Mouse (Mus musculus) spleen, postnatal 4 days (tissue): ENCODE measurements around the gene Gm19668.
"Not testable (repeated sequence)": the region's sequence is repeated elsewhere in the genome, so short reads cannot be mapped to it uniquely, and the experiment has no call there.

Experiments used
- DNase-seq, 2 experiments: peaks; one replicate each; pipeline ENCODE4 v3.0.0; 2022; ENCODE audit warnings: low spot score in 2 of 2

Gene Gm19668

DNA sequence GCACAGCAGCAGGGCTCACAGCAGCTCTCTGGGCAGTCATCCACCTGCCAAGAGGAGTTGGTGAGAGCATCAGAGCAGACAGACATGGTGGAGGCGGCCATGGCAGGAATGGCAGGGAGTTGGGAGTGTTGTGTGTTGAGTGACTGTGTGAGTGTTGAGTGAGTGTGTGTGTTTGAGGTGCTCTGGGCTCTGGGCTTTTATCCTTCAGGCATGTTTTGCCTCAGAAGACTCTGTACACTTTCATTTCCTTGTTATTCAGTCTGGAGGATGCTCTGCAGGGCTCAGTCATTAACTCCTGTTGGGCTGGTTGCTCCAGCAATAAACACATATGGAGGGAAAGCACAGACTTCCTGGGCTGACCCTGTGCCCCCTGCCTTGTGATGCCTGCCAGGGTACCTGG lies 27.7 kb downstream of the Gm19668 start, which contains the start of gene Gm3238:
TSS of gene Gm3238 (minus strand) at position 101 of the 400 bp plus-strand sequence.
- not testable (repeated sequence) for DNase-seq

DNA sequence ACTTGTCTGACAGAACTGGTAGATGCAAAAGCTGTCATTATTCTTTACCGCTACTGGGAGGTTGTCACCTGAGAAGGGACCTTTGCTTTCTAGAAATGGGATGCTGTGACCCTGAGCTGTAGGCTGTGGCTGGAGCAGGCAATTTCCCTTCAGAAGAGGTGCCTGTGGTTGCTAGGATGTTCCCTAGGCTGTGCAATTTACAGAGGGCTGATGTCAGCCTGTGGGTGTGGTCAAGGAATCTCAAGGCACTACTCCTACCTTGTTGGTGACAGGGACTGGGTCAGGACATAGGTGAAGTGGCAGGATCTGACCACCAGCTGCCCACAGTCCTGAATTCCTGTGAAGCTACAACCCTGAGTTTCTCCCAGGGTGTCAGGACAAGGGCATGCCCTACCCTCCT lies 29.2 kb downstream of the Gm19668 start:
- DNase-seq = no peak

DNA sequence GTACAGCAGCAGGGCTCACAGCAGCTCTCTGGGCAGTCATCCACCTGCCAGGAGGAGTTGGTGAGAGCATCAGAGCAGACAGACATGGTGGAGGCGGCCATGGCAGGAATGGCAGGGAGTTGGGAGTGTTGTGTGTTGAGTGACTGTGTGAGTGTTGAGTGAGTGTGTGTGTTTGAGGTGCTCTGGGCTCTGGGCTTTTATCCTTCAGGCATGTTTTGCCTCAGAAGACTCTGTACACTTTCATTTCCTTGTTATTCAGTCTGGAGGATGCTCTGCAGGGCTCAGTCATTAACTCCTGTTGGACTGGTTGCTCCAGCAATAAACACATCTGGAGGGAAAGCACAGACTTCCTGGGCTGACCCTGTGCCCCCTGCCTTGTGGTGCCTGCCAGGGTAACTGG lies 39.4 kb downstream of the Gm19668 start, which contains the start of gene Gm3233:
TSS of gene Gm3233 (minus strand) at position 101 of the 400 bp plus-strand sequence.
- DNase-seq = not testable (repeated sequence)

DNA sequence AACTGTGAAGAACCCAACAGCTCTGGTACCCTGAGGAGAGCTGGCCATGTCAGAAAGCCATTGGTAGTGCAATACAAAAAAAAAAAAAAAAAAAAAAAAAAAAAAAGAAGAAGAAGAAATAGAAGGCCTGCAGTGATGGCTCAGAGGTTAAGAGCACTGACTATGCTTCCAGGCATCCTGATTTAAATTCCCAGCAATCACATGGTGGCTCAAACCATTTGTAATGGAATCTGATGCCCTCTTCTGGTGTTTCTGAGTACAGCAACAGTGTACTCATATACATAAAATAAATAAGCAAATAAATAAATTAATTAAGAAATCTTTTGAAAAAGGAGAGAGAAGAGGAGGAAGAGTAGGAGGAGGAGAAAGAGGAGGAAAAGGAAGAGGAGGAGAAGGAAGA lies 45.5 kb downstream of the Gm19668 start:
- DNase-seq = no peak

DNA sequence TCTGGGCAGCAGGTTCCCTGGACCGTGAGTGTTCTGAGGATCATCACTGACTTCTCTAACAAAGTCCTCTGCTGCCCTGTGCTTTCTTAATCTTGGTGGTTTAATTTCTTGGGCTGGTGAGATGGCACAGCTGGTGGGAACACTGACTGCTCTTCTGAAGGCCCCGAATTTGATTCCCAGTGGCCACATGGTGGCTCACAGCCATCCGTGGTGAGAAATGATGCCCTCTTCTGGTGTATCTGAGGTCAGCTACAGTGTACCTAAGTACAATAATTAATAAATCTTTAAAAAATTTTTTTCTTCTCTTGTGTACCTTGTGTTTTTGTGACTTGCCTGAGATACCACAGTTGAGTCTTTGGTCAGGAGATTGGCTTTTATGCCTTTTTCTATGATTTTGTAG lies 46.6 kb downstream of the Gm19668 start:
- DNase-seq = not testable (repeated sequence)

DNA sequence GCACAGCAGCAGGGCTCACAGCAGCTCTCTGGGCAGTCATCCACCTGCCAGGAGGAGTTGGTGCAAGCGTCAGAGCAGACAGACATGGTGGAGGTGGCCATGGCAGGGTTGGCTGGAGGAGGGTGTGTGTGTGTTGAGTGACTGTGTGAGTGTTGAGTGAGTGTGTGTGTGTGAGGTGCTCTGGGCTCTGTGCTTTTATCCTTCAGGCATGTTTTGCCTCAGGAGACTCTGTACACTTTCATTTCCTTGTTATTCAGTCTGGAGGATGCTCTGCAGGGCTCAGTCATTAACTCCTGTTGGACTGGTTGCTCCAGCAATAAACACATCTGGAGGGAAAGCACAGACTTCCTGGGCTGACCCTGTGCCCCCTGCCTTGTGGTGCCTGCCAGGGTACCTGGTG lies 47.7 kb downstream of the Gm19668 start, which contains the start of gene Gm9736:
TSS of gene Gm9736 (minus strand) at position 101 of the 400 bp plus-strand sequence.
- not testable (repeated sequence) for DNase-seq

DNA sequence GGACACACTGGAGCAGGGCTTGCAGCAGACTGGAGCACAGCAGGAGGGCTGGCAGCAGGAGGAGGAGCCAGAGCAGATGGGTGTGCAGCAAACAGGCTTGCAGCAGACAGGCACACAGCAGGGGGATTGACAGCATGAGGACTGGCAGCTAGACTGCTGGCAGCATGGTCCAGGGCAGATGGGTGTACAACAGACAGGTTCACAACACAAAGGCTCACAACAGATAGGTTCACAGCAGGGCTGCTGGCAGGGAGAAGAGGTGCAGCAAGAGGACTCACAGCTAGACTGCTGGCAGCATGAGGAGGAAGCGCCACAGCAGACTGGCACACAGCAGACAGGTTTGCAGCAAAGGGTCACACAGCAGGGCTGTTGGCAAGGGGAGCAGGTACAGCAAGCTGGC lies 48.2 kb downstream of the Gm19668 start:
- not testable (repeated sequence) for DNase-seq
